Mouse (Mus musculus): ENCODE measurements around the gene Usp36.

- no peak for TF ChIP-seq CTCF (IDR thresholded peaks at IDR 0.05; ENCODE audit: low read depth, low read length)
- TF ChIP-seq POLR2A (IDR thresholded peaks at IDR 0.05; ENCODE audit: insufficient read depth, low read length): no peak
Measured at GRCm38 (mm10) chr11:118337491-118338168, 47.6 kb upstream of the Usp36 start.
